Mouse (Mus musculus): Measurements from ENCODE around the gene Adcy9.

Adcy9 gene

GRCm38 (mm10) chr16:4320856-4321255 is 99.4 kb downstream of the Adcy9 start:
- no peak for DNase-seq (ENCODE audit: low read depth, low spot score)

GRCm38 (mm10) chr16:4318001-4318526 is 102.2 kb downstream of the Adcy9 start:
- peak; percentile 30 for DNase-seq (ENCODE audit: low read depth, low spot score)

GRCm38 (mm10) chr16:4316094-4316474 is 104.2 kb downstream of the Adcy9 start:
- DNase-seq (ENCODE audit: low read depth, low spot score) = peak; percentile 57

- DNase-seq (ENCODE audit: low read depth, low spot score) = no peak
Measured at GRCm38 (mm10) chr16:4315352-4316093, 104.8 kb downstream of the Adcy9 start.

GRCm38 (mm10) chr16:4314891-4315290 is 105.4 kb downstream of the Adcy9 start:
- DNase-seq (ENCODE audit: low read depth, low spot score) = no peak

GRCm38 (mm10) chr16:4312018-4312417 is 108.3 kb downstream of the Adcy9 start:
- DNase-seq (ENCODE audit: low read depth, low spot score) = no peak

- no peak for DNase-seq (ENCODE audit: low read depth, low spot score)
Measured at GRCm38 (mm10) chr16:4311608-4312007, 108.7 kb downstream of the Adcy9 start.

GRCm38 (mm10) chr16:4307795-4308194 is 112.5 kb downstream of the Adcy9 start:
- no peak for DNase-seq (ENCODE audit: low read depth, low spot score)

- no peak for DNase-seq (ENCODE audit: low read depth, low spot score)
Measured at GRCm38 (mm10) chr16:4304176-4304922, 115.9 kb downstream of the Adcy9 start.

- DNase-seq (ENCODE audit: low read depth, low spot score) = no peak
Measured at GRCm38 (mm10) chr16:4303554-4303953, 116.7 kb downstream of the Adcy9 start.

- DNase-seq (ENCODE audit: low read depth, low spot score) = no peak
Measured at GRCm38 (mm10) chr16:4300280-4300679, 120.0 kb downstream of the Adcy9 start.

GRCm38 (mm10) chr16:4293259-4293658 is 127.0 kb downstream of the Adcy9 start:
- DNase-seq (ENCODE audit: low read depth, low spot score) = no peak

- no peak for DNase-seq (ENCODE audit: low read depth, low spot score)
Measured at GRCm38 (mm10) chr16:4289507-4289906, 130.8 kb downstream of the Adcy9 start.

- no peak for DNase-seq (ENCODE audit: low read depth, low spot score)
Measured at GRCm38 (mm10) chr16:4286593-4286992, 133.7 kb downstream of the Adcy9 start.

GRCm38 (mm10) chr16:4285257-4285656 is 135.0 kb downstream of the Adcy9 start:
- no peak for DNase-seq (ENCODE audit: low read depth, low spot score)

- DNase-seq (ENCODE audit: low read depth, low spot score) = no peak
Measured at GRCm38 (mm10) chr16:4283267-4283851, 136.9 kb downstream of the Adcy9 start.

GRCm38 (mm10) chr16:4281470-4281869 is 138.8 kb downstream of the Adcy9 start:
- DNase-seq (ENCODE audit: low read depth, low spot score) = no peak

GRCm38 (mm10) chr16:4280949-4281348 is 139.3 kb downstream of the Adcy9 start:
- no peak for DNase-seq (ENCODE audit: low read depth, low spot score)

- DNase-seq (ENCODE audit: low read depth, low spot score) = no peak
Measured at GRCm38 (mm10) chr16:4279601-4280000, 140.7 kb downstream of the Adcy9 start.

GRCm38 (mm10) chr16:4276621-4277020 is 143.7 kb downstream of the Adcy9 start:
- DNase-seq (ENCODE audit: low read depth, low spot score) = no peak

- DNase-seq (ENCODE audit: low read depth, low spot score) = no peak
Measured at GRCm38 (mm10) chr16:4276151-4276550, 144.1 kb downstream of the Adcy9 start.

- DNase-seq (ENCODE audit: low read depth, low spot score) = peak; percentile 28
Measured at GRCm38 (mm10) chr16:4273702-4274476, 146.4 kb downstream of the Adcy9 start.
